Mouse (Mus musculus) kidney, adult 2 months (tissue): ENCODE results near the gene Atg101.

Experiments
- CTCF ChIP-seq: fragments of 200-500 bp; conservative IDR thresholded peaks from 2 replicates; pipeline ENCODE4 v1.5.1; 2011; ENCODE audit warnings: low read depth, mild to moderate bottlenecking, control low read depth, low read length, moderate library complexity, mixed read lengths; ENCODE audit not compliant: insufficient read depth, insufficient read length
- POLR2A ChIP-seq: fragments of 200-500 bp; IDR thresholded peaks from one replicate; pipeline ENCODE4 v1.6.1; 2011; ENCODE audit warnings: low read depth, low read length, control low read depth

- TF ChIP-seq POLR2A (no peak), CTCF (no peak)
Observed at GRCm38 (mm10) chr15:101303830-101304229, 19.8 kb downstream of the Atg101 start.
